Mouse (Mus musculus) splenic B cell, adult 2 months (primary cell): ENCODE data around the gene Vgll4.
A peak's percentile ranks its signal among the peaks of the same experiment; 100 is the strongest.

ENCODE experiments used
- DNase-seq: peaks from one replicate; pipeline ENCODE4 v3.0.0-alpha.2; 2011; ENCODE audit warnings: low read depth, low spot score
- H3K27me3 ChIP-seq: 2 replicates; pipeline ENCODE4 v1.6.1; 2012; ENCODE audit warnings: mild to moderate bottlenecking, low read length, moderate library complexity, mixed read lengths; ENCODE audit not compliant: control insufficient read depth, poor library complexity, insufficient read depth, severe bottlenecking
- H3K36me3 ChIP-seq: 2 replicates; pipeline ENCODE4 v1.6.1; 2012; ENCODE audit warnings: mild to moderate bottlenecking, low read length, moderate library complexity, mixed read lengths; ENCODE audit not compliant: control insufficient read depth, poor library complexity, insufficient read depth, severe bottlenecking

Gene Vgll4

GRCm38 (mm10) chr6:114921632-114922354 lies 48.0 kb downstream of the Vgll4 start:
- Histone ChIP-seq H3K36me3 (no peaks in the 10 kb centered on the region), H3K27me3 (no peaks in the 10 kb centered on the region)
- DNase-seq = peak; percentile 83

GRCm38 (mm10) chr6:114920523-114921445 lies 49.0 kb downstream of the Vgll4 start:
- H3K27me3 ChIP-seq = no peaks in the 10 kb centered on the region
- peak; percentile 54 for DNase-seq
- H3K36me3 ChIP-seq = no peaks in the 10 kb centered on the region

GRCm38 (mm10) chr6:114919670-114920313 lies 50.0 kb downstream of the Vgll4 start:
- no peaks in the 10 kb centered on the region for H3K27me3 ChIP-seq
- DNase-seq = no peak
- H3K36me3 ChIP-seq = no peaks in the 10 kb centered on the region

GRCm38 (mm10) chr6:114918994-114919393 lies 50.8 kb downstream of the Vgll4 start:
- Histone ChIP-seq H3K36me3 (no peaks in the 10 kb centered on the region), H3K27me3 (no peaks in the 10 kb centered on the region)
- DNase-seq = no peak

GRCm38 (mm10) chr6:114917770-114918635 lies 51.8 kb downstream of the Vgll4 start:
- DNase-seq = no peak

GRCm38 (mm10) chr6:114917129-114917528 lies 52.7 kb downstream of the Vgll4 start:
- no peak for DNase-seq
- H3K36me3 ChIP-seq = no peaks in the 10 kb centered on the region
- H3K27me3 ChIP-seq = no peaks in the 10 kb centered on the region

More at GRCm38 (mm10) chr6:114917770-114918635, 51.8 kb downstream of the Vgll4 start:
- Histone ChIP-seq H3K36me3 (no peaks in the 10 kb centered on the region), H3K27me3 (no peaks in the 10 kb centered on the region)

GRCm38 (mm10) chr6:114916715-114916992 lies 53.1 kb downstream of the Vgll4 start:
- DNase-seq = no peak
- Histone ChIP-seq H3K36me3 (no peaks in the 10 kb centered on the region), H3K27me3 (no peaks in the 10 kb centered on the region)

- H3K36me3 ChIP-seq = no peaks in the 10 kb centered on the region
- H3K27me3 ChIP-seq = no peaks in the 10 kb centered on the region
- DNase-seq = no peak
Measured at GRCm38 (mm10) chr6:114915915-114916714, 53.7 kb downstream of the Vgll4 start.

- no peaks in the 10 kb centered on the region for H3K27me3 ChIP-seq
- H3K36me3 ChIP-seq = no peaks in the 10 kb centered on the region
- no peak for DNase-seq
Measured at GRCm38 (mm10) chr6:114914041-114914716, 55.6 kb downstream of the Vgll4 start.

GRCm38 (mm10) chr6:114913142-114913541 lies 56.7 kb downstream of the Vgll4 start:
- Histone ChIP-seq H3K36me3 (no peaks in the 10 kb centered on the region), H3K27me3 (no peaks in the 10 kb centered on the region)
- DNase-seq = no peak

- no peaks in the 10 kb centered on the region for H3K27me3 ChIP-seq
- DNase-seq = no peak
- H3K36me3 ChIP-seq = no peaks in the 10 kb centered on the region
Measured at GRCm38 (mm10) chr6:114911540-114911939, 58.3 kb downstream of the Vgll4 start.

- Histone ChIP-seq H3K36me3 (no peaks in the 10 kb centered on the region), H3K27me3 (no peaks in the 10 kb centered on the region)
- DNase-seq = no peak
Measured at GRCm38 (mm10) chr6:114909801-114910200, 60.0 kb downstream of the Vgll4 start.

GRCm38 (mm10) chr6:114907459-114907858 lies 62.3 kb downstream of the Vgll4 start:
- H3K27me3 ChIP-seq = no peaks in the 10 kb centered on the region
- H3K36me3 ChIP-seq = no peaks in the 10 kb centered on the region
- no peak for DNase-seq
